Mouse (Mus musculus) forebrain, embryonic 11.5 days (tissue): ENCODE data around the gene Gm8909. TPM values are rescaled to one million over a fixed set of nuclear protein-coding genes. Genes with fewer than 3 reads are reported as not detected.
"Not testable (repeated sequence)": the region's sequence is repeated elsewhere in the genome, so short reads cannot be mapped to it uniquely, and the experiment has no call there.

Experiments
- ATAC-seq: fragments of 200-750 bp; cut with Nextera tagmentation; replicated peaks from 2 replicates; pipeline ENCODE4 v1.8.0; 2017; ENCODE audit warnings: moderate TSS enrichment; ENCODE audit not compliant: low FRiP score
- DNase-seq: peaks from one replicate; pipeline ENCODE4 v3.0.0-alpha.2; 2017; ENCODE audit warnings: low spot score
- H3K27ac ChIP-seq: fragments of 300-500 bp; sonication (generic); 2 replicates; pipeline ENCODE4 v1.5.1; 2014; ENCODE audit warnings: low read depth, low read length
- H3K27me3 ChIP-seq: fragments of 300-500 bp; sonication (generic); 2 replicates; pipeline ENCODE4 v1.6.1; 2014; ENCODE audit warnings: mild to moderate bottlenecking, low read length, mixed read lengths; ENCODE audit not compliant: control insufficient read depth, insufficient read depth
- H3K36me3 ChIP-seq: fragments of 300-500 bp; sonication (generic); 2 replicates; pipeline ENCODE4 v1.6.1; 2014; ENCODE audit warnings: mild to moderate bottlenecking, low read length, moderate library complexity, mixed read lengths; ENCODE audit not compliant: control insufficient read depth, insufficient read depth
- H3K4me1 ChIP-seq: fragments of 300-500 bp; sonication (generic); replicated peaks from 2 replicates; pipeline ENCODE4 v1.6.1; 2014; ENCODE audit warnings: low read length, mixed read lengths; ENCODE audit not compliant: control insufficient read depth, insufficient read depth
- H3K4me2 ChIP-seq: fragments of 300-500 bp; sonication (generic); 2 replicates; pipeline ENCODE4 v1.6.1; 2014; ENCODE audit warnings: low read depth, mild to moderate bottlenecking, low read length, moderate library complexity, mixed read lengths; ENCODE audit not compliant: severe bottlenecking
- H3K4me3 ChIP-seq: fragments of 300-500 bp; sonication (generic); 2 replicates; pipeline ENCODE4 v1.5.1; 2014; ENCODE audit warnings: low read depth, low read length
- H3K9ac ChIP-seq: fragments of 300-500 bp; sonication (generic); 2 replicates; pipeline ENCODE4 v1.6.1; 2014; ENCODE audit warnings: low read length
- H3K9me3 ChIP-seq: fragments of 300-500 bp; sonication (generic); 2 replicates; pipeline ENCODE4 v1.6.1; 2016; ENCODE audit warnings: low read length, mixed read lengths; ENCODE audit not compliant: control insufficient read depth
- WGBS: fragments of 180-500 bp; shearing (Covaris S2); extraction: QIAGEN DNeasy Blood & Tissue Kit; methylation state at CpG from one replicate; pipeline ENCODE4 v1.1.7; 2014; 5-methylcytosine and 5-hydroxymethylcytosine counted together
- polyA plus RNA-seq: library from polyadenylated mRNA; unstranded; fragments of >200 nt; fragmentation: Nextera tagmentation; extraction: Ambion mirVana; gene quantifications from 2 replicates; pipeline ENCODE4 v1.2.1, GENCODE M21; 2014

Gm8909 gene
- polyA plus RNA-seq, 1 experiment from 2014 or later, result not detected

DNA sequence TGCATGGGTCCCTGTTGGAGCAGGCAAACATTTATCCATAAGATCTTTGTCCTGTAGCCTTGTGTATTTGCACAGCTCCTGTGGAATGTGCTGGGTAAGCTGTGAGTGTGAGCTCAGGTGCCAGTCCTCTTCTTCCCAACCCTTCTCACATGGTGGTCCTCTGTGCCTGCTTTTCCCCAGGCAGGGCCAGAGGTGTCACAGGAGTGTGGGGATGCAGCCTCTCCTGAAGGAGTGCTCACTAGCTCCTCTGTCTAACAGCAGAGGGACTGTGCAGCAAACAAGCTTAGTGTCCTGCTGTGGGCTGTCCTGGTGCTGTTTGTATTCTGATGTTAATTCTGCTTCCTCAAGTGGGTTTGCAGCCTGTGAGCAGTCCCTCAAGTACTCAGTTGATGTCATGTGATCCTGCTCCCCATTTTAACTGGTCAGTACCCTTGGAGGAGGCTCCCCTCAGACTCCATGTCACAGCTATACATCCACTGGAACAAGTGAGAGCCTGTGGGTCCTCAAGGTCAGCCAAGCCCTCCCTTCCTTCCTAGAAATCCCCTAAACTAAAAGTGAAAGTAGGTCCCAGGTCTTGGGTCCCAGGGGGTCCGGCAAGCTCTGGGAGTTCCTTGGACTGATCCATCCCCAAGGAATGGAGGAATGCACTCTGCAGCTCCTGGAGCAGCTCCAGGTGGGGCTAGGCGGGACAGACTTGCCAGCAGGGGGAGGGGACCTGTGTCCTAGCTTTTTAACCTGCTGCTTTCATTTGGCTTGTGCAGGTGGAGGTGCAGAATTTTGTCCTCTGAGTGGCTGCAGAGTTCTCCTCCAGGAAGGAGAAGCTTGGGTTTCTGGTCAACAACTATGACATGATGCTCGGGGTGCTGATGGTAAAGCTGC lies 13.8 kb downstream of the Gm8909 start:
- peaks cover 10% of the 10 kb centered on the region; the same call in 1 of the 2 replicates for H3K27me3 ChIP-seq

DNA sequence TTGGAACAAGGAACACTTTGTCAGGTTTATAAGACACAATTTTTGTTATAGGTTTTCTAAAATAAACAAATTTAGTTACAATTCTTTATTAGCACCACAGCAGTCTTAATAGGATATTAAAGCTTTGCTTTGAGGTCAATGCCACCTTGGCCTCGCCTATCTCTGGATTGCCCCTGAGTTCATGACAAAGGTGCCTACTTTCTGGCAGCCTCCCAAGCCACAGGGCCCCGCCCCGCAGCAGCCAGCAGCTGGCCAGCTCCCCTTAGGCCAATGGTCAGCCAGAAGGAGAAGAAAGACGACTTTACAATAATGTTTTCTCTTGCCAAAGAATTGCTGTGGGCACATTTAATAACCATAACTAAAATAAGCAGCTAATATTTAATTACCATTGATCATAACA lies 17.1 kb downstream of the Gm8909 start:
- WGBS, result 47% methylated on average over 4 of the region's 4 CpGs
- not testable (repeated sequence) for H3K4me2 ChIP-seq, H3K36me3 ChIP-seq, H3K9ac ChIP-seq, H3K9me3 ChIP-seq, H3K4me1 ChIP-seq, ATAC-seq, DNase-seq, H3K4me3 ChIP-seq, H3K27ac ChIP-seq, H3K27me3 ChIP-seq

More for the DNA sequence above, 13.8 kb downstream of the Gm8909 start:
- Histone ChIP-seq H3K4me1 (no peaks in the 10 kb centered on the region), H3K36me3 (no peaks in the 10 kb centered on the region), H3K9ac (no peak overlapping the region), H3K4me3 (no peak overlapping the region), H3K4me2 (no peak overlapping the region), H3K27ac (no peak overlapping the region), H3K9me3 (no peaks in the 10 kb centered on the region)
- ATAC-seq, result no peak
- 19% methylated on average over 3 of the region's 3 CpGs for WGBS
- DNase-seq, result no peak

DNA sequence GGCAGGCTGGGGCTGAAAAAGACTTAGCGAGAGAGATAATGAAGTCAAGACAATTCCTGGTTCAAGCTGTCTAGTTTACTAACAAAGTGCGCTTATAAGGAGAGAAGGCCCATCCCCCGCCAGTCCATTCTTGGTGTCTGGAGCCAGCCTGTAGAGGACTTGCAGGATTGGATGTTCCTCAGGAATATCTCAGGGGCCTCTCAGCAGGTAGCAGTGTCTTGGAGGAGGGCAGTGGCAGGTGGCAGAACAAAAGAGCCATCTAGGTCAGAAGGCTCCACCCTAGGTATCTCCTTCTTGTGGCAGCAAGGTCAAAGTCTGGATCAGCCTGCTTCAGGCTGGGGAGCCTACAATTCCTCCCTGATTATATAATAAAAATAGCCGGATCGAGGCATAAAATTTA lies 19.9 kb downstream of the Gm8909 start:
- DNase-seq, H3K4me3 ChIP-seq, ATAC-seq, H3K9ac ChIP-seq, H3K4me2 ChIP-seq, H3K36me3 ChIP-seq, H3K27ac ChIP-seq, H3K4me1 ChIP-seq, H3K9me3 ChIP-seq: not testable (repeated sequence)
- H3K27me3 ChIP-seq, result peaks cover 24% of the 10 kb centered on the region
- WGBS, result 68% methylated on average over 5 of the region's 5 CpGs

DNA sequence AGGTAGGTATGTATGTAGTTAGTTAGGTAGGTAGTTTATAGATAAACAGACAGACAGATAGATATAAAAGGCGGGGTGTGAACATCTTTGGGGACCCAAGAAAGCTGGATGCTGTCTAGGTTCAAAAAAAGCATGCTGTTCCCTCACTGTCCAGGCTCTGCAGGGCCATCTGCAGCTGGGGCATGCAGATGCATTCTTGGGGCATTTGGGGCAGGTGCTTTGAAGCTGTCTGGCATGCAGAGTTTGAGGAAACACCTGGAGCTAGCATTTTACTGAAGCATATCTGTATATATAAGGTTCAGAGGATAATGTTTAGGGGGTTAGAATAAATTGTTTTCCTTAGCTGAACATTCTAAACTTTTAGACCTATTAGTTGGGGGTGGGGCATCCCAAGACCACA lies 21.4 kb downstream of the Gm8909 start:
- not testable (repeated sequence) for H3K9me3 ChIP-seq, H3K4me1 ChIP-seq, H3K36me3 ChIP-seq, DNase-seq, ATAC-seq, H3K9ac ChIP-seq, H3K4me2 ChIP-seq, H3K4me3 ChIP-seq, H3K27ac ChIP-seq
- 80% methylated on average over 1 of the region's 1 CpGs for WGBS
- peaks cover 24% of the 10 kb centered on the region for H3K27me3 ChIP-seq

DNA sequence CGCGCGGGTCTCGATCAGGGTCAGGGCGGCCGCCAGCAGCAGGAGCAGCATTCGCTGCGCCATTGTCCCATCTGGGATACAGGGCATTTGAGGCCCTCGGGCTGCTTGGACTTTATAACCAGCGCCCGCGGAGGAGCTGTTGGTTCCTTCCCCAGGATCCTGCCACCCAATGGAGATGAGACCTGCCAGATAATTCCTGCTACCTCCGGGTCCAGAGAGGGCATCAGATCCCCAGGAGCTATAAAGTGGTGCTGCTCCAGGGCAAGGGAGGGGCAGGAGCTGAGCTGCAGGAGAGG lies 22.5 kb downstream of the Gm8909 start:
- peaks cover 24% of the 10 kb centered on the region for H3K27me3 ChIP-seq
- WGBS, result under 1% methylated on average over 13 of the region's 13 CpGs
- peak overlapping the region; percentile 34; the same call in 1 of the 2 replicates for H3K4me2 ChIP-seq
- not testable (repeated sequence) for ATAC-seq, H3K27ac ChIP-seq, H3K36me3 ChIP-seq, H3K4me1 ChIP-seq, H3K9me3 ChIP-seq, H3K9ac ChIP-seq, DNase-seq
- peak overlapping the region; percentile 19; the same call in 1 of the 2 replicates for H3K4me3 ChIP-seq

DNA sequence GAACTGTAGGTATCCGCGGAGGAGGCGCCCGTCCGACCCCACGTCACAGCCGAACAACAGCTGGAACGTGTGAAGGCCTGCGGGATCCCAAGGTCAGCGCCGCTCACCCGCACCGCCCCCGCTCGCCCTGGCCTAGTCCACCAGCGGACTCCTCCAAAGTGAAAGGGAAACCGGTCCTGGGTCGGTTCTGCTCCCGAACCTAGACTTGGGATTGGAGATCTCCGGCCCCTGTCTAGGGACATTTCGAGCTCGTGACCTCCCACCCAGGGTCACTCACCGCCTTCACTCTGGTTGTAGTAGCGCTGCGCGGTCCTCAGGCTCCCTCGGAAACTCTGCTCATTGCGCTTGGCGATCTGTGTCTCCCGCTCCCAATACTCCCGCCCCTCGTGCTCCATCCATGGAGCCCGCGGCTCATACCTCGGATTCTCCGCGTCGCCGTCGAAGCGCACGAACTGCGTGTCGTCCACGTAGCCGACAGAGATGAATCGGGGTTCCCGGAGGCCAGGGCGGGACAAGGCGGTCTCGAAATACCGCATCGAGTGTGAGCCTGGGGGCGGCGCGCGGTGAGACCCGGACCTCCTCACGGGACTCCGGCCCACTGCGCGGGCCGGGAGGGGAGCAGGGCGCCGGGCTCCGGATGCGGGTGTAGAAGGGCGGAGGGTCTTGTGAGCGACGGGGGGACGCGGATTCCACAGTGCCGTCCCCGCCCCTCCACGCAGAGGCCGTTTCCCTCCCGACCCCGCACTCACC lies 23.1 kb downstream of the Gm8909 start:
- 0 out of 2 replicates have a peak, but pooled peaks cover 3% of the 10 kb centered on the region for H3K4me1 ChIP-seq
- DNase-seq (peak; percentile 54), ATAC-seq (peak; percentile 39; the same call in 1 of the 2 replicates)
- H3K36me3 ChIP-seq, result no peaks in the 10 kb centered on the region
- WGBS, result 3% methylated on average over 75 of the region's 78 CpGs
- peaks cover 24% of the 10 kb centered on the region for H3K27me3 ChIP-seq
- peak overlapping the region; percentile 19 for H3K4me3 ChIP-seq
- no peak overlapping the region for H3K9ac ChIP-seq
- peak overlapping the region; percentile 34; the same call in 1 of the 2 replicates for H3K4me2 ChIP-seq
- H3K9me3 ChIP-seq, result no peaks in the 10 kb centered on the region
- no peak overlapping the region for H3K27ac ChIP-seq

DNA sequence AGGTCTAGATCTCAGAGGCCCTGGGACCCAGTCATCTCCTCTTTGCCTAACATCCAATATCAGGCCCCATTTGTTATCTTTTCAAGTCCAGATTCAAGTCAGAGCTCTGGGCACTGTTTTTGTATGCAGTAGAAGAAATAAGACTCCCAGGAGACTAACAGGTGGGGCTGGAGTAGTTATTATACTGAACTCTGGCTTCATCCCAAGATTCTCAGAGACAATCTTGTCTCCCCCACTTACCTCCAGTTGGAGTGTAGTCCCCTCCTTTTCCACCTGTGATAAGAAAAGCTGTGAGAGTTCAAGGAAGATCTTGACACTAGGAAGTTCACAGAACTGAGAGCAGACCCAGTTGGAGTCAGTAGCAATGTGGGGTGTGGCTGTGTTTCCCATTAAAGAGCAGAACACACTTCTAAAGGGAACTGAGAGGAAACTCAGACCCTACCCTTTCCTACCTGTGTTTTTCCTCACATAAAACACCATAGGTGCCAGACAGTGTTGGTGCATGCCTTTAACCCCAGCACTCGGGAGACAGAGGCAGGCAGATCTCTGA lies 32.0 kb downstream of the Gm8909 start:
- not testable (repeated sequence) for H3K9me3 ChIP-seq, ATAC-seq, H3K27me3 ChIP-seq, H3K4me1 ChIP-seq, H3K9ac ChIP-seq, H3K27ac ChIP-seq, DNase-seq, H3K4me2 ChIP-seq, H3K4me3 ChIP-seq, H3K36me3 ChIP-seq
- WGBS, result 82% methylated on average over 1 of the region's 1 CpGs

DNA sequence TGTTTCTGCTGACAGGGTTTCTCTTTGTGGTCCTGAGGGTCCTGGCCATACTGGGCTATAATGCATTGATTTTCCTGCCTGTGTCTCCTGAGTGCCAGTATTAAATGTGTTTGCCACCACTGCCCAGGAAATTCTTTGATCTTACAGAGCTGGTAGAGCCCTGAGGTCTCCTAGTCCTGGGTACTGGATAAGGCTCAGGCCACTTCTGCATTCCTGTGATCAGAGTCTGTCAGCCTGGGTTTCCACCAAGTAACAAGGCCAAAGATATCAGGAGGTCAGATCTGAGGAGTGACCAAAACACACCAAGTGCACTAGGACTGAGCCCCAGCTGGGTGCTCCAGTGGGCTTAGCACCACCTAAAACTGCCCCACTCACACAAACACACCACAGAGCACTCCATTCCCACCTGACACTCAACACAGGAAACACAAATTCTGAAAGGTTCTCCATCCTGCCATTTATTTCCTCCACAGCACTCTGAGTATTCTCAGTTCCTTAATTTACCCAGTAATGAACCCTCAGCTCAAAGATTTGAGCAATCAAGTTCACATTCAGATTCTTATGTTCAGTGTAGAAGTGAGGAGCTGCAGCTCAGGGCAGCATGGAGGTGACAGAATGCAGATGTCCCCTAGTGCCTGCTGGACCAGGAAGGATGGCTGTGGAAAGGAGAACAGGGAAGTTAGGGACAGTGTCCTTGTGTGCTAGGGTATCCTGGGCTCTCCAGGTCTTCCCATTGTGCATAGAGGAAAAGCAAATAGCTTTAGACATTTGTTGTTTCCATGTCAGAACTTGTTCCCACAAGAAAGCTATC lies 32.7 kb downstream of the Gm8909 start:
- not testable (repeated sequence) for H3K9me3 ChIP-seq, H3K4me3 ChIP-seq, ATAC-seq, H3K4me1 ChIP-seq, H3K4me2 ChIP-seq, H3K9ac ChIP-seq, DNase-seq, H3K27me3 ChIP-seq, H3K36me3 ChIP-seq, H3K27ac ChIP-seq
